Mouse (Mus musculus): Measurements from ENCODE around the gene Jak2. TPM values are rescaled to one million over a fixed set of nuclear protein-coding genes. Genes with fewer than 3 reads are reported as not detected.

The Jak2 gene
- polyA plus RNA-seq, 1 experiment from 2014 or later, result 14.3 TPM

DNA sequence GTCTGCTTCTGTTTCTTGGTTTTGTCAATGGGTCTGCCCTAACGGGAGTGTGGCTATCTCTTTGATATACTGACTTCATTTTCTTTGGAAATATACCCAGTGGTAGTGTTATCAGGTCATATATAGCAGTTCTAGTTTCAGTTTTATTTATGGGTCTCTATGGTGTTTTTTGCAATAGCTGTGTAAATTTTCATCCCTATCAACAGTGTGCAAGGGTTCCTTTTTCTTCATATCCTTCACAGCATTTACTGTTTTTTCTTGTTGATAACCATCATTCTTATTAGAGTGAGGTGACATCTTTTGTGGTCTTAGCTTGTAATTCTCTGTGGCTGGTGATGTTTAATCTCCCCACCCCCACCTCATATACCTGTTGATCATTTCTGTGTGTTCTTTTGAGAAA is 24.6 kb upstream of the Jak2 start:
- WGBS, result 67% methylated on average over 1 of the region's 1 CpGs
- Histone ChIP-seq H3K4me1 (ENCODE audit: control insufficient read depth, insufficient read depth, low read length) (no peaks in the 10 kb centered on the region), H3K27me3 (ENCODE audit: control insufficient read depth, insufficient read depth, low read length) (no peaks in the 10 kb centered on the region), H3K4me3 (ENCODE audit: low read depth, low read length) (no peak overlapping the region), H3K9me3 (ENCODE audit: control insufficient read depth, low read length) (no peaks in the 10 kb centered on the region), H3K4me2 (ENCODE audit: low read depth) (no peak overlapping the region), H3K9ac (ENCODE audit: low read length) (no peak overlapping the region), H3K27ac (ENCODE audit: low read depth, low read length) (no peak overlapping the region), H3K36me3 (ENCODE audit: control insufficient read depth, insufficient read depth, low read length) (no peaks in the 10 kb centered on the region)
- DNase-seq (ENCODE audit: low spot score), result no peak
- ATAC-seq (ENCODE audit: insufficient read depth, low FRiP score, low TSS enrichment), result no peak

DNA sequence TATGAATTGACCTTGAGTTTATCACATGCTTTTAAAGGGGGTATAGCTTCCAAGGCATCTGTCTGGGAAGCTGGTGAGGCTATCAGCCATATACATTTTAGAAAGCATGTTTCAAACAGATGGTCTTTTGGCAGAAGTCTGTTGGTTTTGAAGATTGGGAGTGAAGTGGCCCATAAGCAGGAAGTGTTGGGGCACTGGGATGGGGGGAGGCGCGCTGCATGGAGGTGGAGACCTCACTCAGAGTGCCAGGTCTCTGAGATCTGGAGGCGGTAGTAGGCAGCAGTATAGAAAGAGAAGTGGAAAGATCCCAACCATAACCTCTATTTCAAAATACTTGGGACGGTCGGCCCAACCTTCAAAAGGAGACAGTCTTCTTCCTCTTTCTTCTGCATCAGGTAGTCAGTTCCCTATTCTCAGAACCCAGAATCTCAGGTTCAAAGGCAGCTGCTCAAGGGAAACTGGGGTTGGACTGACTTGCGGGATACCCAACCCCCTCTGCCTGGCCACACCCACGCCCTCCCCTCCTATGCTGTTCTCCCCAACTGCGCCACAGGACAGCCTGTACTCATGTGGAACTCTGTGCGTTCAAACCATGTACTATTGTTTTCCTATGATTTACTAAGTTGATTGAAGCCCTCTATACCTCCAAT is 23.6 kb upstream of the Jak2 start:
- no peak overlapping the region for H3K27ac ChIP-seq (ENCODE audit: low read depth, low read length)
- no peak overlapping the region for H3K9ac ChIP-seq (ENCODE audit: low read length)
- H3K4me1 ChIP-seq (ENCODE audit: control insufficient read depth, insufficient read depth, low read length), result no peaks in the 10 kb centered on the region
- WGBS, result 69% methylated on average over 9 of the region's 9 CpGs
- ATAC-seq (ENCODE audit: insufficient read depth, low FRiP score, low TSS enrichment) (no peak), DNase-seq (ENCODE audit: low spot score) (no peak)
- H3K27me3 ChIP-seq (ENCODE audit: control insufficient read depth, insufficient read depth, low read length), result no peaks in the 10 kb centered on the region
- H3K4me3 ChIP-seq (ENCODE audit: low read depth, low read length), result no peak overlapping the region
- H3K9me3 ChIP-seq (ENCODE audit: control insufficient read depth, low read length), result no peaks in the 10 kb centered on the region
- H3K36me3 ChIP-seq (ENCODE audit: control insufficient read depth, insufficient read depth, low read length), result no peaks in the 10 kb centered on the region
- H3K4me2 ChIP-seq (ENCODE audit: low read depth), result no peak overlapping the region

DNA sequence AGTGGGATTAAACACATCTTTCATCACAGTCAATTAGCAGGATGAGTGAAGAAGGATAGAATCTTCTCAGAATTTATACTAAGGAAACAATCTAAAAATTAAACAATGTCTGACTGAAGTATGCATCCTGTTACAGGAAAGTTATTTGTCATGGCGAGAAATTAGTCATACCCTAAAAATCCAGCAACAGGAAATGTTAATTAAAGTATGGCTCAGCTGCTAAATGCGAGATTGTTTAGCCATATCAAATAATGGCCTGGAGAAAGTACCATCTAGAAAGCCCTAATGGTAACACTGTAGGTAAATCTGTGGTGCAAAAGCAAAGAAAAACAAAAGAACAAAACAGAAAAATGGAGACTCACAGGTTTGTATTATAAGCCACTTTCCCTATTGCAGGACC is 22.6 kb upstream of the Jak2 start:
- no peak for DNase-seq (ENCODE audit: low spot score)
- Histone ChIP-seq H3K9ac (ENCODE audit: low read length) (no peak overlapping the region), H3K4me2 (ENCODE audit: low read depth) (no peak overlapping the region), H3K27ac (ENCODE audit: low read depth, low read length) (no peak overlapping the region), H3K9me3 (ENCODE audit: control insufficient read depth, low read length) (no peaks in the 10 kb centered on the region), H3K4me1 (ENCODE audit: control insufficient read depth, insufficient read depth, low read length) (no peaks in the 10 kb centered on the region), H3K36me3 (ENCODE audit: control insufficient read depth, insufficient read depth, low read length) (no peaks in the 10 kb centered on the region), H3K4me3 (ENCODE audit: low read depth, low read length) (no peak overlapping the region), H3K27me3 (ENCODE audit: control insufficient read depth, insufficient read depth, low read length) (no peaks in the 10 kb centered on the region)
- WGBS, result 81% methylated on average over 2 of the region's 2 CpGs
- ATAC-seq (ENCODE audit: insufficient read depth, low FRiP score, low TSS enrichment), result no peak

DNA sequence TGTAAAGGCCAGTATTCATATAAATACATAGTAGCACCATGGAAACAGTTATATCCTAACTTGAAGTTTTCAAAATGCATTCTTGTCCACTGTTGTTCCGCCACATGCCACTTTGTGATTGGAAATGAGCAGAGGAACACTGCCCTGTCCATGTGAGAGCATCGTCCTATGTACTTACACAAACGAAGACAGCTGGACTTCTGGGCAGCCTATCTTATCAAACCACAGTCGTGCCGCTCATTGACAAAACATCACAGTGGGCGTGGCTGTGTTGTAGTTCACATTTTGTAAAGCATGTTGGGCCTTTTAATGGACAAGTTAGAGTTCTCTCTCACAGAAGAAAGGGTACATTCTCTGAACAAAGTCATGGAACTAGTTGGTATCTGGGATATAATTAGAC is 18.9 kb upstream of the Jak2 start:
- Histone ChIP-seq H3K4me2 (ENCODE audit: low read depth) (no peak overlapping the region), H3K36me3 (ENCODE audit: control insufficient read depth, insufficient read depth, low read length) (no peaks in the 10 kb centered on the region), H3K9ac (ENCODE audit: low read length) (no peak overlapping the region), H3K27ac (ENCODE audit: low read depth, low read length) (no peak overlapping the region), H3K4me3 (ENCODE audit: low read depth, low read length) (no peak overlapping the region), H3K27me3 (ENCODE audit: control insufficient read depth, insufficient read depth, low read length) (no peaks in the 10 kb centered on the region), H3K9me3 (ENCODE audit: control insufficient read depth, low read length) (no peaks in the 10 kb centered on the region), H3K4me1 (ENCODE audit: control insufficient read depth, insufficient read depth, low read length) (no peaks in the 10 kb centered on the region)
- WGBS, result 89% methylated on average over 6 of the region's 6 CpGs
- DNase-seq (ENCODE audit: low spot score) (no peak), ATAC-seq (ENCODE audit: insufficient read depth, low FRiP score, low TSS enrichment) (no peak)

DNA sequence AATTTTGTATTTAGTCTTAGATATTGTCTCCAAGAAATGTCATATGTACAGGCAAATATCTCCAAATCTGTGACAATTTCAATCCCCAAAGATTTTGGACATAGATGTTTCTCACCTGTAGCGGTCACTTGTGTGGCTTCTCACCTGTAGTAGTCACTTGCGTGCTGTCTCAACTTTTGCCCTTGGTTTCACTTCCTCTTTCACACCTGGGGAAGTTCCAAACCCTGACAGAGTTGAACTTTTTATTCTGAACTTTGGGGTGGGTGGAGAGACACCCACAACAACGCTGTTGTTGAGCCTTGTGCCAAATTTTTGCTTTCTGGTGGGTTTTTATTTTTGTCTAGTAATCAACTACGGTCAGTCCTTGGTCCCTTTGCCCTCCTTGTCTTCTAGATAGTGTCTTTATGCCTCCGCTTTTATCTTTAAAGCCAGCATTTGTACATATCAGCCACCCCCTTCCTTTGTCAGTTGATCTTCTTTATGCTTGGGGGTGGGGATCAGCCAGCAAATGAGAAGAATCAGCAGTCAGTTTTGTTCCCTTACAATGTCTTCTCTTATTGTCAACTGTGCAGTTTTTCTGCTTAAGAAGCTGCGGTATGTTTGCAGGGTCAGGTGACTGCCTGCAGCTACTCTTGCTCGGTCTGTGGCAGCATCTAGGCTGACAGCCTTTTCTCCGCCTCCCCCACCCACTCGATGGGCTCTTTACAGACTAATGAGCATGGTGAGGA is 14.8 kb upstream of the Jak2 start:
- Histone ChIP-seq H3K36me3 (ENCODE audit: control insufficient read depth, insufficient read depth, low read length) (no peaks in the 10 kb centered on the region), H3K4me1 (ENCODE audit: control insufficient read depth, insufficient read depth, low read length) (no peaks in the 10 kb centered on the region), H3K9me3 (ENCODE audit: control insufficient read depth, low read length) (no peaks in the 10 kb centered on the region)

DNA sequence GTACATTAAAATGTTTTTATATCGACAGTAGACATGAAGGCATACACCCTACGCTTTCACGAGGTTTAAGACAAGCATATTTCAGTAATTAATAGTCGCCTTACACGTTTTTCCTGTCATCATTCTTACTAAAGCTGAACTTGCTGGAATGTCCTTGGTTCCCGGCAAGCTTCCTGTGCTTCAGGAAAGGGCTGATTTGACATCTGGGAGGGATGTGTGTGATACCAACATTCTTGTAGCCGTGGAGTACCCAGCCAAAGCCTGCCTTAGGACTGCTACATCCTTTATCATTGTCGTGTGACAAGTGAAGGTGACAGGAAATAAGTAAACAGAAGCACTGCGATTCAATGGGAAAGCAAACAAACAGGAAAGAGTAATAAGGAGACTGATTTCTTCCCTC is 13.5 kb upstream of the Jak2 start:
- no peak overlapping the region for H3K4me3 ChIP-seq (ENCODE audit: low read depth, low read length)
- no peaks in the 10 kb centered on the region for H3K9me3 ChIP-seq (ENCODE audit: control insufficient read depth, low read length)
- DNase-seq (ENCODE audit: low spot score), result no peak
- WGBS, result 62% methylated on average over 9 of the region's 9 CpGs
- H3K9ac ChIP-seq (ENCODE audit: low read length), result no peak overlapping the region
- no peaks in the 10 kb centered on the region for H3K4me1 ChIP-seq (ENCODE audit: control insufficient read depth, insufficient read depth, low read length)
- no peaks in the 10 kb centered on the region for H3K36me3 ChIP-seq (ENCODE audit: control insufficient read depth, insufficient read depth, low read length)
- no peak overlapping the region for H3K4me2 ChIP-seq (ENCODE audit: low read depth)
- H3K27me3 ChIP-seq (ENCODE audit: control insufficient read depth, insufficient read depth, low read length), result no peaks in the 10 kb centered on the region
- no peak overlapping the region for H3K27ac ChIP-seq (ENCODE audit: low read depth, low read length)
- ATAC-seq (ENCODE audit: insufficient read depth, low FRiP score, low TSS enrichment), result no peak

More for the DNA sequence above, 14.8 kb upstream of the Jak2 start:
- no peak overlapping the region for H3K27ac ChIP-seq (ENCODE audit: low read depth, low read length)
- no peak for ATAC-seq (ENCODE audit: insufficient read depth, low FRiP score, low TSS enrichment)
- no peak overlapping the region for H3K4me3 ChIP-seq (ENCODE audit: low read depth, low read length)
- no peak for DNase-seq (ENCODE audit: low spot score)
- H3K9ac ChIP-seq (ENCODE audit: low read length), result no peak overlapping the region
- H3K27me3 ChIP-seq (ENCODE audit: control insufficient read depth, insufficient read depth, low read length), result no peaks in the 10 kb centered on the region
- H3K4me2 ChIP-seq (ENCODE audit: low read depth), result no peak overlapping the region
- 69% methylated on average over 9 of the region's 9 CpGs for WGBS

DNA sequence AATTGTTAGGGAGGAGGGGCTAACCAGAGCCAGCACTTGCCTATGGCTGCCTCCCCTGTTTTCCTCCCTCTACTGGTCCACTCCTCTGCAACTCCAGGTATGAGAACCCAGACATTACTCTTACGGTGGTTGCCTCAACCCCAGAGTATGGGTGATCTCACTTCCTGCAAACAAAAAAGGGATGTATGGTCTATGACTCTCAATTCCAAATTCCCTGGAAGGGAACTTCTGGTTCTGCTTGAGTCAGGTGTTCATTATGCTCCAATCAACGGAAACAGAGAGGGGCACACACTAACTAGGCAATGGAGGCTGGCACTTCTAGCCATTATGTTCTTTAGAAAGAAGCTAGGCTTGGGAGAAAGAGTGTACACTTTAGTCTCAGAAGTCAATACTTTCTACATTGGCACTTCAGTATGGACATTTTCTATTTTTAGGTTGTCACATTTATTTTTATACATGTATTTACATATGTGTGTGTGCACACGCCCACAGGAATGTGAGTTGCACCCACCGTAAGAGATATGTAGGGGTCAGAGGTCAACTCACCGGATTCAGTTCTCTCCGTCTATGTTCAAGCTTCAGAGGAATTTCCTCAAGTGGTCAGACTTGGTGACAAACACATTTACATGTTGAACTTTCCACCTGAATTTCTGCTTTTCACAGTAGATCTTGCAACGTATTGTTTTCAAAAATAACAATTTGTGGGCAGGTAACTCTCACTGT is 12.0 kb upstream of the Jak2 start:
- no peak overlapping the region for H3K4me3 ChIP-seq (ENCODE audit: low read depth, low read length)
- no peaks in the 10 kb centered on the region for H3K9me3 ChIP-seq (ENCODE audit: control insufficient read depth, low read length)
- no peak overlapping the region for H3K27ac ChIP-seq (ENCODE audit: low read depth, low read length)
- no peak overlapping the region for H3K9ac ChIP-seq (ENCODE audit: low read length)
- 87% methylated on average over 7 of the region's 7 CpGs for WGBS
- no peak overlapping the region for H3K4me2 ChIP-seq (ENCODE audit: low read depth)
- no peak for DNase-seq (ENCODE audit: low spot score)
- no peak for ATAC-seq (ENCODE audit: insufficient read depth, low FRiP score, low TSS enrichment)
- H3K27me3 ChIP-seq (ENCODE audit: control insufficient read depth, insufficient read depth, low read length), result no peaks in the 10 kb centered on the region
- H3K36me3 ChIP-seq (ENCODE audit: control insufficient read depth, insufficient read depth, low read length), result no peaks in the 10 kb centered on the region
- no peaks in the 10 kb centered on the region for H3K4me1 ChIP-seq (ENCODE audit: control insufficient read depth, insufficient read depth, low read length)

DNA sequence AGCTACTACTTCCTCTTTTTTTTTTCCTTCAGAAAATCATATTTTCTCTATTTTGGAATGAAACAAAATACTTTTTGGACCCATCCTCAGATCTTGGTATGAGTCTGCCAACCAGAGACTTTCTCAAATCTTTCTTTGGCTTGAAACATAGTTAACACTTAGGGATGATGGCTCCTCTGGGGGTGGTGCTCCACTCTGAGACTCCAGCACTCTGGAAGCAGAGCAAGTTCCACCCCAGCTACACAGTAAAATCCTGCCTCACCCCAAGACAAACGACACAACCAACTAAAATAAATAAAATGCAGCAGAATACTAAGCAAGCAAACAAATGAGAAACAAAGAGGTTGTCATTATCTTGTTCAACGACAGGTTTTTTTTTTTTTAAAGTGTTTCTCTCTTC is 11.0 kb upstream of the Jak2 start:
- no peaks in the 10 kb centered on the region for H3K4me1 ChIP-seq (ENCODE audit: control insufficient read depth, insufficient read depth, low read length)
- H3K9ac ChIP-seq (ENCODE audit: low read length), result no peak overlapping the region
- 79% methylated on average over 2 of the region's 2 CpGs for WGBS
- no peak overlapping the region for H3K4me2 ChIP-seq (ENCODE audit: low read depth)
- no peaks in the 10 kb centered on the region for H3K27me3 ChIP-seq (ENCODE audit: control insufficient read depth, insufficient read depth, low read length)
- no peaks in the 10 kb centered on the region for H3K9me3 ChIP-seq (ENCODE audit: control insufficient read depth, low read length)
- no peaks in the 10 kb centered on the region for H3K36me3 ChIP-seq (ENCODE audit: control insufficient read depth, insufficient read depth, low read length)
- DNase-seq (ENCODE audit: low spot score) (no peak), ATAC-seq (ENCODE audit: insufficient read depth, low FRiP score, low TSS enrichment) (no peak)
- H3K4me3 ChIP-seq (ENCODE audit: low read depth, low read length), result no peak overlapping the region
- no peak overlapping the region for H3K27ac ChIP-seq (ENCODE audit: low read depth, low read length)

DNA sequence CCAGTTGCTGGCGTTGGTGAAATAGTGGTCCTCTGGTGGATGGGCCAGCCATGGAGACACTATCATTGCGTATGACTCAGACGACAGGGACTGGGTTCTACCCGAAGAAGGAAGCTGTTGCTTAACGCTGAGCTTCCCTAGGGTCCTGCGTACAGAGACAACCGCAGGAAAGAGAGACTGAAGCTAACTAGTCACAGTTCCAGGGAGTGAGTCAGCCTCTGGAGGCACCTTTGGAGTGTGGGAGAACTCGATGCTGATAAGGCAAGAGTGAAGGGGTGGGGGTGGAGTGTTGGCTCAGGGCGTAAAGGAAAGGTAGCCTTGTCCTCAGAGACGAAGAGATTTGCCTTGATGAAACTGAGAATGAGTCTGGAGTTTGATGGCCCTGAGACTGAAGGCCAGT is 10.0 kb upstream of the Jak2 start:
- Histone ChIP-seq H3K4me3 (ENCODE audit: low read depth, low read length) (no peak overlapping the region), H3K4me2 (ENCODE audit: low read depth) (no peak overlapping the region), H3K4me1 (ENCODE audit: control insufficient read depth, insufficient read depth, low read length) (no peaks in the 10 kb centered on the region), H3K9me3 (ENCODE audit: control insufficient read depth, low read length) (no peaks in the 10 kb centered on the region), H3K27ac (ENCODE audit: low read depth, low read length) (no peak overlapping the region), H3K9ac (ENCODE audit: low read length) (no peak overlapping the region), H3K36me3 (ENCODE audit: control insufficient read depth, insufficient read depth, low read length) (no peaks in the 10 kb centered on the region), H3K27me3 (ENCODE audit: control insufficient read depth, insufficient read depth, low read length) (no peaks in the 10 kb centered on the region)
- ATAC-seq (ENCODE audit: insufficient read depth, low FRiP score, low TSS enrichment) (no peak), DNase-seq (ENCODE audit: low spot score) (no peak)
- WGBS, result 78% methylated on average over 10 of the region's 10 CpGs

Measured in neural tube, embryonic 11.5 days (tissue).